Mouse (Mus musculus) layer of hippocampus, adult 8-10 months (tissue): ENCODE measurements around the gene Disp1. TPM values are rescaled to one million over a fixed set of nuclear protein-coding genes. Genes with fewer than 3 reads are reported as not detected.

Experiments
- DNase-seq, 2 experiments: peaks; one replicate each; pipeline ENCODE4 v3.0.0; 2022; ENCODE audit warnings: low spot score in 2 of 2
- total RNA-seq, 4 experiments: library from RNA; stranded (reverse); gene quantifications; 2 replicates each; pipeline ENCODE4 v1.2.4; 2022

Disp1 gene
- total RNA-seq, 4 experiments from 2014 or later, result 4.5 to 6.5 (median 5.4) TPM

DNA sequence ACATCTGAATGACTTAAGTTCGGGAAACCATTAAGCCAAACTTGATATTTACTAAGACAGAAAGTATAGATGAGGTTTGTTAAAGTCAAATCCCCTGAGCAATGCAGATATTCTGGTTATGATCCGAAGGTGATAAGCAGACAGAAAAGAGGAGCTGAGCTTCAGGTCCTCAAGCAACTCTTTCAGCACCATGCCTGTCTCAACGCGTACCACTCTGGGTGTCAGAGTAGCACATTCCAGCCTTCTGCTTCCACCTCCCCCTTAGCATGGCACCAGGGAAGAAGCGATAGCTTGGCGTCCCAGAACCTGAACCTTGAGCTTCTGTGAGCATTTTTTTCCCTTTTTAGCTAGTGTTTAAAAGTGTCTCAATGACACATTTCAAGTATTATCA is 57.1 kb downstream of the Disp1 start:
- no peak for DNase-seq

DNA sequence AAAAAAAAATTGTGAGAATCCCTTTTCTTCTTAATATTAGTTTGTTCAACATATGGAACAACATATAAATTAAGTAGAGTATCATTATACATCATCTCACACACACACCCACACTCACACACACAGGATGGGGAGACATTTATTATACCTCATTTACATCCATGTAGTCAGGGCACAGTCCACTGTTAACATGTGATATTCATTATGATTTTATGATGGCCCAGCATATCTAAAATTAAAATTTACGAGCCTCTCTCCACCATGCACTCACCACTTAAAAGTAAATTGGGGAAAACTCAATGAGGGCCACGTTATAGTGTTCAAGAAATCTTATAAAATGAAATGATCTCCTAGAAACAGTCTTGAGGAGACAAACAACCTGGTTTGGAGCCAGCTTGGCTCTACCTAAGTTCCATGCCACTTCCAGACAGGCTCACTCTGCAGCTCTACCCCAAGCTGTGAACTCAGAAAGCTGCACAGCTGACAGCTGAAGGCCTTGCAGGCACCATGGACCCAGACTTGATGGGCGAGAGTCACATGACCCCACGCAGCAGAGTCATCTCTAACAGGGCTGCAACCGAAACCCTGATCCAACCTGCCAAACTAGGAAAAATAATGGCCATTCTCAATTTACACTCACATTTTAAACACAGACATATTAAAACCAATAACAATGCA is 57.7 kb downstream of the Disp1 start:
- no peak for DNase-seq

DNA sequence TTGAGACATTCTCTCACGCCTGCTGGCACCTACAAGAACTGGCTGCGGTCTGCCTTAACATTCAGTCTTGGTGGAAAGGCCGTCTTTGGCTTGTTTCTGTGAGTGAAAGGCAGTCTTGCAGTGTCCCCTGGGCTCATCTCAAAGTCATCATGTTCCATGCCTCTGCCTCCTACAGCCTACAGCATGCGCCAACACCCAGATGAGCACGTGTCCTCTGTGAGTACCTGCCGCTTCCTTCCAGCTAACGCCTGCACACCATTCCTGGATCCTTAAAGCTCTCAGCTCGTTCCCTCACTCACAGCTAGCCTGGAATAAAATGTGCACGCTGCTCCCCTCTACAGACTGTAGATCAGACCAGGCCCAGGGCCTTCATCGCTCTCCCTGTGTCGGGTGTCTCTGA is 60.3 kb downstream of the Disp1 start:
- DNase-seq, result no peak

DNA sequence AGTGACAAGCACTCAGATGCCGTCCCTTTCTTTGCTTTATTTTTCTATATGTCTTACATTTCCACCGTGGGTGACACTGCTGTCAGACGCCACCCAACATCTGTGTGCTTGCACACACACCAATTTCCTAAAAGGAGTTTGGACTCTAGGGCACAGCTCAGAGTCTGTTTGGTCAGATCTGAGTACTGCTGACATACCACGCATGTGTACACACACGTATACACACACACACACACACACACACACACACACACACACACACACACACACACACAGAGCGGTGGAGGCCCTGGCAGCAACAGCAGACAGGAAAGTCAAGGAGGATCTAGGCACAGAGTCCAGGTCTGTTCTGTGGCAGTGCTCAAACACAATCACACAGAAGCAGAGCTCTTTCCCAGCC is 61.1 kb downstream of the Disp1 start:
- no peak for DNase-seq

DNA sequence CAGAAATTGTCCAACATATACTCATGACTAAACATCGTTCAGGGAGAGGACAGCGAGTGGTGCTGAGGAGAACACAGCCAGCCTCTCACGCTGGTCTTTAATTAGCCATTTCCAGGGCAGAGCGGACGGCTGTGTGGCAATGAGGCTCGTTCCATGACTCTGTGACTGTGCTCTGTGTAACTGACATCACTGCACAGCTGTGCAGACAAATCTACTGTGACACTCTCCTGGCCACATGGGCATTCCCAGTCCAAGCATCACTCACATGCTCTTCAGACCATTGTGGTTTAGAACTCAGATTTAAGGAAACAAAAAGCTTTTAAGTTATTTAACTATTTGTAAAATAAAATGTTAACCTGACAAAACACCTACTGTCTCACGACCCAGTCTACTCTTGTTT is 62.1 kb downstream of the Disp1 start:
- DNase-seq, result no peak

DNA sequence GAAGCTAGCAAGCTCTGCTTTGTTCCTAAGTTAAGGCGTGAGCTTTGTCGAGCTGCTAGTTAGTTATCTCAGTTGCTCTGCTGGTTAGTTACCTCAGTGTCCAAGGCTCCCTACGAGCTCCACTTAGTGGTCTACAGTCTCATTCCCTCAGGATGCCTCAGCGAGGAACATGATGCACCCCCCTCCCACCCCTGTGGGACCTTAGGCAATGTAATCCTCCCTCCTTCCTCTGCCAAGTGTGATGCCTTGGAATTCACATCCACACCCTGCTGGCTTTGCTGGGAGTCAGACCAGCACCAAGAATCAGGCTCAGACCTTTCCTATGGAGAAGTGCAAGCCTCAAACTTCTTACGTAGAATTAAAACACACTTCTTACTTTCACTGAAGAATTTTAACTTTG is 65.7 kb downstream of the Disp1 start:
- DNase-seq, result no peak

DNA sequence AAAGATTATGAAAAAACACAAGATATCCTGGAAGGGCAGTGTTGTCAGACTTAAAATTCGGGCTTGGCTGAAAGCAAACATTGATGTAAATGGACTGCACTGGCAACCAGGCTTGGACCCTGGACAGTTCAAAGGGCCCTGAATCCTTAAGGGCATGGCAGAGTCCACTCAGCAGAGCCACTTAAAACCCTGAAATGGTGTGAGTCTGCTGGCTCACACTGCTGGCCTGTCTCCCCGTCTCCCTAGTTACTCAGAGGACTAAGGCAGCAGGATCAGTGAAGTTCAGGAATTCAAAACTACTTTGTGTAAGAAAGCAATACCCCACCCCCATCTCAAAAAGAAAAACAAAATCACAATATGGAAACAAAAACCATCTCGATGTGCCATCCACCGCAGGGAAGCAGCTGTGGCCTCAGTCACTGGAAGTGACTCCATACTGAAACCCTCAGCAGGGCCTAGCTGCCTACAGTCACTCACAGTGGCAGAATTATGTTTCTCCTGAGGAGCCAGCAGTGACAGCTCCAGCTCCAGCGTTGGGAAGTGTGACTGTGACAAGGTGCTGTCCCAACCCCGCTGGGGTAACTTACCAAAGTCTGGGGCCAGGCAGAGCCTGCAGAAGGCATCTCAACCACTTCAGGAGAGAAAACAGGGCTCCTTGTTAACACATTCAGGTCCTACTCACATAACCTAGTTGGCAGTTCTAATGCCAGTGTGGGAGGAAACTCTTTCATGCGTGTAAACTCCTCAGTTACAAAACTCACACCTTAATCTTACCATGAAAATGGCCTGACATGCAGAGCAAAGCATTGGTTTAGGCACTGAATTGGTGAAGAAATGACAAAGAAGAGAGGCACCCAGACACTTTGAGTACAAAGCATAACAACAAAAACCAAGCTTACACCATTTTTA is 66.8 kb downstream of the Disp1 start:
- DNase-seq, result no peak

DNA sequence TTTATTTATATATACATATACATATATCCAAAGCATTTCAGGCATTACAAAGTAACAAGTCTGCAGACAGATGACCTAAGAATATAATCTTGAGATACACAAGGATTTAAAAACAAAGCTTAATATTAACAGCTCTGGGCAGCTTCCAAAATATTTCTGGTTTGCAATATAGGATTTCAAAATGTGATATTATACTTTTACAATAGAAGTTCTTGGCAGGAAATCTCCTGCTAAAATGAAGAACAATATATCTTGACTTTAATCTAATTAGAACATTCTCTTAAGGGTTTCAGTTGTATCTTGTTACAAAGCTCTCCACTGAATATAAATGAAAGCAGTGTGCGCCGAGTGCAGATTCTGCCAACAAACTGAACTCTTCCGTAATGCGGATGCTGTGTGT is 68.0 kb downstream of the Disp1 start:
- DNase-seq, result no peak

DNA sequence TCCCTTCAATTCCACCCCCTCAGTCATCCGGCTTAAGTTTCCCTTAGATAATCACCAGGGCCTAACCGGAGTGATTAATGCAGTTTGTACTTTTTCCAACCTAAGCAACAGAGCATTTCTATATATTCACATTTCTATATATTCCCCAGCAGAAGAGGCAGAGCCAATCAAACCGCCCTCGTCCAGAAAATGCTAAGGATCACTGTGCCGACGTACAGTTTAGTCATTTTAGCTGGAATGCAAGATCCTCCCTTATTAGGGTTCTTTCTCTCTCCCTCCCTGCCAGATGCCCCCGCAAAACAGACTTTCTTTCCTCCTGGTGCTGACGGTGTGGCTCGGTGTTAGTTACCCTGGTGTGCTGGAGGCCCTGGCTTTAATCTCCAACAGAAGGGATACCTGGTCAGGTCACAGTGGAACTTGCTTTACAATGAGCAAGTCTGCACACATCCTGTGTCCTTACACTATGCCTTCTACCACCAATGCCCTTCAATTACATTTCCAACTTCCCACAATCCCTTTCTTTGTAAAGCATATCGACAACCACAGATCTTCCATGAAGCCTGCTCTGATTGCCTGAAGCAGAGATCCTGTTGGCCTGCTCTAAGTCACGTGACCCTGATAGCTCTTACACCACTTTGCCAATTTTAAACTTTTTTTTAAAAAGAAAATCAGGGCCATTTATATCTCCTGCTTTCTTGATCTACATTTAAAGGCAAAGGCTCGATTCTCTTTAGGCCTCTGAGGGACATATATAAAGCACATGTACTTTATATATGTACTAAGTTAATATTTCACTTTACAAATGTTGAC is 69.6 kb downstream of the Disp1 start:
- no peak for DNase-seq

DNA sequence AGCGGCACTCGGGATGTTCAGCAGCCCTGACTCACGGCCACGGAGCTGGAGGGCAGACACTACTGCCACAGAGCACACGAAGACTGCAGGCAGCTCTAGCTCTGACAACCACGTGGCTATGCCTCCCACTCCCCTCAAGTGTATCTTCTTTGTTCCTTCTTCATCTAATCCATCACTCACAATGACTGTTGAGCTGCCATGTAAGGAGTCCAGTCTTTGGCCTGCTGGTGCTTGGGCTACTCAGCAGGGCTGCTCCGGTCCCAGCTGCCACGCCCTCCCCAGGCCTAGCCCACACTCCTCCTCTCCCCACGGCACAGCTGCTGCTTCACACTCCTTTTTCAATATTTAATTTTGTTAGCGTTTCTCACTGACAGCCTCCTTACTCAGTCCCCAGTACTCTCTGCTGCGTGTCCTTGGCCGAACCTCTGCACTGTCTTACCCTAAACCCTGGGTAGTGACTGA is 70.9 kb downstream of the Disp1 start:
- no peak for DNase-seq

DNA sequence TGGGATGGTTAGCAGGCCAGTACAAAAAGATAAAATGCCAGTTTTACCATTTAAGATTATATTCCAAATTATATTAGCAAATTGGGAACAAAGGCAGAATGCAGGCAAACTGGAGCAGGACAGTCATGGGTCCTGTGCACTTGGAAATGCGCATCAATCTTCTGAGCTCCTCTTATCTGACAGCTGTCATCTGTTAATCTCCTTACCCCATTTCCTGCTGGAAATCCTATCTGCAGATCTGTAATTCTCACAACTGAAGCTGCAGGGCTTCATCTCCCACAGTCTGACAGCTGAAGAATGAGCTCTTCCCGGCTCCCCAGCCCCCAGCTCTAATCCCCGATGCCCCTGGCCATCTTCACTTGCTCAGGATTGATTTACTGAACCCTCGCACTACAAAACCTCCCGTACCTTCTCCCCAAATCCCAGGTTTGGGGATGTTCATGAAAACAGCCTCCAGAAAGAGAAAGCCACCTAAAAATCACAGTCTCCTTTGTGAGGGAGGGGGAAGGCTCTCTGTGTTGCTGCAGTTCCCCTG is 71.7 kb downstream of the Disp1 start:
- DNase-seq, result no peak

DNA sequence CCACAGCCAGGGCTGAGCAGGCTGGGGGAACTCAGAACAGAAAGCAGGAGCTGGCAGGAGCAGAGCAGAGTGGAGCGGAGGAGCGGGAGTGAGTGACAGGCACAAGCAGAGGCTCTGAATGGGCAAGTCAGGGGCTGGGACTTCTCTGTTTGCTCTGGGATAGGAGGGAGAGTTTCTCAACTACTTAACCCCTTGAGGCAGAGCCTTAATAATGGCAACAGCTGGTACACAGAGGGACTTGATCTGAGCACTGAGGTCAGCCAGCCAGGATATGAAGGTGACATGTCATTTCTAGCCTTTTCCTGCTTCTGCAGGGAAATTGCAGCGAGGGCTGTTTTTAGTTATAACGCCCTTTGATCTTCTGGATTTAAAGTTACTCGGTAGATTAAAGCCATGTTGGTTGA is 73.9 kb downstream of the Disp1 start:
- DNase-seq, result no peak

DNA sequence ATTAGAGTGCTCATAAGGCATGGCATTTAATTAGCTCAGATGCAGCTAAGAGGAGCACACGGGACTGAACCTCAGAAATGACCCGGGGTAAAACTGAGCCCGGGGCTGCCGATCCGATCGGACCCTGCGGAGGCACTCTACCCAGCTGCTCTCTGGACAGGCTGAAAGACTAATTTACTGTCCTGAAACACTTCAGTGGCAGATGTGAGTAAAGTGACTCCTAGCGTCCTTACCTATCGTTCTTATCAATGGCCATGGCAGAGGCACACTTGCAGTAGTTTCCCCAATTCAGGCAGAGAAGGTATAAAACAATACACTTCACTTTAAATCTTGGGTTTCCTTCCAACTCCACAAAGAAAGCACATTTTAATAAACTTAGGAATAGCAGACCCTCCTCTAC is 74.5 kb downstream of the Disp1 start:
- no peak for DNase-seq

DNA sequence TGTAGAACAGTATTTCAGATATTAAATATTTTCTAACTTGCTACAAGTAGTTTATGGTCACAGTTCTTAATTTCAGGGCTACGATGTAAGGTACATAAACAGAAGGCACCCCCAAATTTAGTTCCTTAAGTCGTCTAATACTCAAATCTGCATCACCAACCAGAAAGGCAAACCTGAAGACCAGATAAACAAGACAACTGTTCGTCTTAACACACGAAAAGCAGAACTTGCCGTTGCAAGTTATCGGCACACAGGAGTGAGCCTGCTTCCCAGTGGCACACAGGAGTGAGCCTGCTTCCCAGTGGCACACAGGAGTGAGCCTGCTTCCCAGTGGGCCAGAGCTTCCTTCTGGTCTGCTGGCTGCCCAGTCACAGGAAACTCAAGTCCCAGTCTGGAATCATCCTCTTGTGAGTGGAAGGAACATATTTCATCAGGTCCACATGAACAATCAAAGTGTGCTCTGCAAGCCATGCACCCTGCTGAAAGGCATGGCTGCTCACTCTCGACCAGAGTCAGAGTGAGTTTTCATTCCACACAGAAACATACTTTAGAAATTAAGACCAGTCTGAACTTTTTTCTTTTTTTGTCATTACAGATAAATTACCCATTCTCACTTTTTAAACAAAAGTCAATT is 75.1 kb downstream of the Disp1 start:
- DNase-seq, result no peak

DNA sequence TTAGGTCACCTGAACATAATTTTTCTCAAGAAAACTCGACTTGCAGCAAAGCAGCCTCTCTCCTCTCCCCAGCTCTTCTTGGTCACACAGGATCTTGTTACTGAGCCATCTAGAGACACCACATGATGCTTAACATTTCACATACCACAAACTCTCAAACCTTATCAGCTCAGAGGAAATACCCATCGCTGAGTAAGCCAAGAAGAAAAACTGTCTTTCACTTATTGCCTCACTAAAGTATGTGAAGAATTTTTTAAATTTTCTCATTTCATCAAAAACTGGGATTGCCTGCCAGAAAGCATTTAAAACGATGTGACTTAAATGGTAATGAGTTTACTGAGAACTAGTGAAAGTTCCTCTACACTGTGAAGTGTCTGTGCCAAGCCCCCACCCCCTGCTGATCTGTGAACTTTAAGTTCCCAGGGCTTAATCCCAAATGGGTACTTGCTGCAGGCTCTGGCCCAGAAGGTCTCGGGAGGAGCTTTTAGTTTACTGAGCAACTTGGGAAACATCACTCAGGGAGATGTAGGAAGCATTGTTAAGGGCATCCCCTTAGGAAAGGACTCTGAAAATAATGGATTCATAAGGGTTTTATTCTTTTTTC is 76.6 kb downstream of the Disp1 start:
- DNase-seq, result no peak

DNA sequence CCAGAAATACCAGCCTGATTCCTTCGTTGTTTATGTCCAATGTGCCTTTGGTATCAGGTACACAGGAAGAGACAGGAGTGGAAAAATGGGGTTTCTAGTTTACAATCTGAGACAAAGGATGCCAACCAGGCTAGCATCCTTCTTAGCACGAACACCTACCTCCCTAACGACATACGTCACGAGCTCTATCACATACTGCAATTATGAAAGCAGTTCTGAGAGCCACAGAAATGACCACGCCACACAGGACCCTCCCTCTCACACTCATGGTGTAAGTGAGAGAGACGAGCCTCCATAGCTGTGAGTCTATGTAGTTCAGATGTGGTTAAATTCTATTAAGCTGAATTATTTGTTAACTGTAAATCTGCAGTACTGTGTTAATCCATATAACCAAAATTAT is 78.1 kb downstream of the Disp1 start:
- no peak for DNase-seq

DNA sequence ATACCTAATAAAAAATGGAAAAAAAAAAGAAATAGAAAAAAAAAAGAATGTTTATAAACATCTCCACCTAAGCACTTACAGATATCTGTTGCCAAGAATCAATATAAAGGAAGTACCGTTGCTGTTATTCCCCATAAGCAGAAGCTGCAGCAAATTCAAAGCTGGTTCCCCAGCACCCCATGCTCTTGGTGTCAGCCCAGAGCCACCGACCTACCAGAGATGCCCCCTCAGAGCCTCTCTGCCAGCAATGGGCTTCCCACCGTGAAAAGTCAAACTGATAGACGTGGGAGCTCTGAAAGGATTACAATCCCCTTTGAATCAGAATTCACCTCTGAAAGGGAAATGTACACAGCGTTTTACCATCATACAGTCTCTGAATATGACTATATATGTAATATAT is 78.8 kb downstream of the Disp1 start:
- DNase-seq, result no peak

DNA sequence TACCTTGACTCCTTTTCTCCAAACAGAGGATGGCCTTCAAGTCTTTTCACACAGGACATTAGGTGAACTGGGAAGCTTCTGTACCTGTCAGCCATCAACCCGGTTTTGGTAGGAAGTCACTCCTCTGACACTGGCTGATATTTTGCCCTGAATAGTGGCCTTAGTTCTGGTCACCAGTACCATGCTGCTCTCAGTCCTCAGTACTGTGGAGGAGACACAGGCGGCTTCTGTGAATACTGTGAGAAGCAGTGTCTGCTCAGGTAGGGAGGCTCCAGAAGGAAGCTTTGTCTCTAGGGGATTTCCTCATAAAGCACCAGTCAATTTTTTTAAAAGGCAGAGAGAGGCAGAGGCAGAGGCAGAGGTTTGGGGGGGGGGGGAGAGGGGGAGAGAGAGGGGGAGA is 80.0 kb downstream of the Disp1 start:
- no peak for DNase-seq

DNA sequence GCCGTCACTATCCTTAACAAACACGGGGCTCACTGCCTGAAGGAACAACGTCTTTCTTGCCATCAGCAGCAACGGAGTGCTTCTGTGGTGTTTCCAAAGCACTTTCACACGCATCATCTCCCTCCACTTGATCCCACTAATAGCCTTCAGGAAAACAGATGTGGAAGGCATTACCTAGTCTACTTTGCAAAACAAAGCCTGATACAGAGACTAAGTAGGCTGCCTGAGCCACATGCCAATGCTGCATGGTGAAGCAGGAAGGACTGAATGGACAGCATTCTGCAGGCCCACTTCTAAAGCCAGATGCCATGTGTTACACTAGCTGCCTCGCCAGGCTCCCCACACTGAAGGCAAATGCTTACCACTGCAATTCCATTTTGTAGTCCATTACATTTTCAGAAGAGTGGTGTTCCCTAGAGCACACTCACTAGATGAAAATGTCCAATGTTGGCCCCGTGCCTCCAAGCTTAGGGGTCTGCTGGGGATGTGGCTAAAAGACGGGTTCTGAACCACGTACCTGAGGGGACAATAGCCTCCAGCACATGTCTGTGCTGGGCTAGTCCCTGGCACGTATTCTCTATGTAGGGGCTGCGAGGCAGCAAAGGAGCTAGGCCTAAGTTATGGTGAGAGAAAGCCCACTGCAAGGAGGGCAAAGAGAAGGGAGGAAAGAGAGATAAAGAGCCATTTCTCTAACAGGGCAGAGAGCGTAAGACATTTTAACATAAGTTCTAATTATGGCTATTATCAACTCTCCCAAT is 80.6 kb downstream of the Disp1 start:
- no peak for DNase-seq

DNA sequence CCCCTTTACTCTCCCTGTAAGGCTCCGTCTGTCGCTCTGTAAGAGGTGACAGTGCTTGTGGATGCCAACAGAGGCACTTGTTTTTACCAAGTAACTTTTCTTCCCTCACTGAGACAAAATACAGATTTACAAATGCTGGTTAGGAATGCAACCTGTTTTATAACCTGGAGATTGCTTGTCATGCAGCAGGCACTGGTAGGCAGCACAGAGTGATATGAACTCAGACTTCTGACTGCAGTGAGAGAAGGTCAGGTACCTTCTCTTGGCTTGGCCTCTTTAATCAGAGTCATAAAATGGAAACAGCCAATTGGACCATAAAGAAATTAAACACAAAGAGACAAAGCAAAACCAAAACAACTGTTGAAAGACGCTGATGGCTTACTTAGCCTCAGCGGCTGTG is 83.2 kb downstream of the Disp1 start:
- no peak for DNase-seq
